Mouse (Mus musculus) olfactory bulb, adult 2 months (tissue): ENCODE measurements around the gene Slc19a1.

ENCODE experiments used
- CTCF ChIP-seq: fragments of 200-500 bp; IDR thresholded peaks from 2 replicates; pipeline ENCODE4 v1.5.1; 2012; ENCODE audit warnings: low read depth, mild to moderate bottlenecking, low read length, moderate library complexity; ENCODE audit not compliant: insufficient read depth
- POLR2A ChIP-seq: fragments of 200-500 bp; IDR thresholded peaks from 2 replicates; pipeline ENCODE4 v1.6.1; 2012; ENCODE audit warnings: mild to moderate bottlenecking, low read depth, low read length, moderate library complexity; ENCODE audit not compliant: insufficient read depth

DNA sequence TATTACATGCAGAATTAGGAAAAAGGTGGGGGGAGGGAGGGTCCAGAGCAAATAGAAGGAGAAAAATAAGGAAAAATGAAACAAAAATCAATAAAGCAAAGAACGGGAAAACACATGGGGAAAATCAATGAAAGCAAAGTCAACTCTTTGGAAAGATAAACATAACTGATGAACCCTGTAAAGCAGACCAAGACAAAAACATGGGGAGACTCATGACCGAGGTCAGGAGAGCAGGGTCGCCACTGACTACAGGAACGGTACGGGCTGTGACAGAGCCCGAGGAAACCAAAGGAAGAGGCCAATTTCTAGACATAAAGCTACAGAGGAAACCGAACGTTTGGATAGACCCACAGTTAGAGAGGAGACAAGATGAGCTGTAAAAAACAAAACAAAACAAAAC is 71.6 kb downstream of the Slc19a1 start:
- no peak for TF ChIP-seq CTCF
- no peak for TF ChIP-seq POLR2A
